Mouse (Mus musculus) midbrain, embryonic 12.5 days (tissue): ENCODE results near the gene Sae1. TPM values are rescaled to one million over a fixed set of nuclear protein-coding genes. Genes with fewer than 3 reads are reported as not detected.
"Not testable (repeated sequence)": the region's sequence is repeated elsewhere in the genome, so short reads cannot be mapped to it uniquely, and the experiment has no call there.

Source experiments
- ATAC-seq: fragments of 200-750 bp; cut with Nextera tagmentation; 2 replicates; pipeline ENCODE4 v1.8.0; 2017; ENCODE audit warnings: low read depth, moderate TSS enrichment, moderate library complexity; ENCODE audit not compliant: low FRiP score
- H3K27ac ChIP-seq: fragments of 300-500 bp; sonication (generic); replicated peaks from 2 replicates; pipeline ENCODE4 v1.5.1; 2016; ENCODE audit warnings: mild to moderate bottlenecking
- H3K27me3 ChIP-seq: fragments of 300-500 bp; sonication (generic); 2 replicates; pipeline ENCODE4 v1.6.1; 2016; ENCODE audit warnings: mild to moderate bottlenecking
- H3K36me3 ChIP-seq: fragments of 300-500 bp; sonication (generic); 2 replicates; pipeline ENCODE4 v1.6.1; 2016
- H3K4me1 ChIP-seq: fragments of 300-500 bp; sonication (generic); 2 replicates; pipeline ENCODE4 v1.6.1; 2016
- H3K4me2 ChIP-seq: fragments of 300-500 bp; sonication (generic); replicated peaks from 2 replicates; pipeline ENCODE4 v1.6.1; 2016; ENCODE audit warnings: mild to moderate bottlenecking, moderate library complexity
- H3K4me3 ChIP-seq: fragments of 300-500 bp; sonication (generic); 2 replicates; pipeline ENCODE4 v1.5.1; 2016; ENCODE audit warnings: mild to moderate bottlenecking
- H3K9ac ChIP-seq: fragments of 300-500 bp; sonication (generic); replicated peaks from 2 replicates; pipeline ENCODE4 v1.6.1; 2016; ENCODE audit warnings: mild to moderate bottlenecking, moderate library complexity
- H3K9me3 ChIP-seq: fragments of 300-500 bp; sonication (generic); 2 replicates; pipeline ENCODE4 v1.6.1; 2016; ENCODE audit warnings: mild to moderate bottlenecking
- WGBS: fragments of 180-500 bp; shearing (Covaris S2); methylation state at CpG from one replicate; pipeline ENCODE4 v1.1.7; 2016; 5-methylcytosine and 5-hydroxymethylcytosine counted together
- polyA plus RNA-seq: library from polyadenylated mRNA; unstranded; fragments of >200 nt; fragmentation: Nextera tagmentation; extraction: Ambion mirVana; gene quantifications from 2 replicates; pipeline ENCODE4 v1.2.1, GENCODE M21; 2016

Sae1 gene
- polyA plus RNA-seq, 1 experiment from 2014 or later, result 331 TPM

GRCm38 (mm10) chr7:16312011-16312671 lies 75.5 kb downstream of the Sae1 start:
- WGBS, result under 1% methylated on average over 36 of the region's 49 CpGs
- Histone ChIP-seq H3K36me3 (no peaks in the 10 kb centered on the region), H3K4me3 (peak overlapping the region; percentile 71), H3K4me1 (peaks cover 50% of the 10 kb centered on the region), H3K9ac (peak overlapping the region; percentile 90), H3K9me3 (no peaks in the 10 kb centered on the region), H3K4me2 (peak overlapping the region; percentile 96), H3K27me3 (peaks cover 36% of the 10 kb centered on the region), H3K27ac (peak overlapping the region; percentile 92)
- ATAC-seq, result peak; percentile 14; the same call in 1 of the 2 replicates

GRCm38 (mm10) chr7:16311453-16312004 lies 76.1 kb downstream of the Sae1 start:
- H3K9me3 ChIP-seq, result no peaks in the 10 kb centered on the region
- H3K4me3 ChIP-seq, result peak overlapping the region; percentile 71
- ATAC-seq, result no peak
- H3K36me3 ChIP-seq, result no peaks in the 10 kb centered on the region
- 1% methylated on average over 14 of the region's 14 CpGs for WGBS
- peak overlapping the region; percentile 90 for H3K9ac ChIP-seq
- H3K27ac ChIP-seq, result peak overlapping the region; percentile 92
- peaks cover 50% of the 10 kb centered on the region for H3K4me1 ChIP-seq
- peaks cover 36% of the 10 kb centered on the region for H3K27me3 ChIP-seq
- peak overlapping the region; percentile 96 for H3K4me2 ChIP-seq

- H3K27ac ChIP-seq, result peak overlapping the region; percentile 64
- ATAC-seq, result no peak
- peaks cover 50% of the 10 kb centered on the region for H3K4me1 ChIP-seq
- H3K9ac ChIP-seq, result peak overlapping the region; percentile 90
- H3K9me3 ChIP-seq, result no peaks in the 10 kb centered on the region
- peaks cover 36% of the 10 kb centered on the region for H3K27me3 ChIP-seq
- peak overlapping the region; percentile 96 for H3K4me2 ChIP-seq
- no peaks in the 10 kb centered on the region for H3K36me3 ChIP-seq
- peak overlapping the region; percentile 71 for H3K4me3 ChIP-seq
- under 1% methylated on average over 31 of the region's 31 CpGs for WGBS
These were observed 76.8 kb downstream of the Sae1 start for GRCm38 (mm10) chr7:16310521-16311452.

GRCm38 (mm10) chr7:16310020-16310520 lies 77.5 kb downstream of the Sae1 start:
- peak overlapping the region; percentile 64 for H3K27ac ChIP-seq
- H3K4me3 ChIP-seq, result peak overlapping the region; percentile 71
- no peaks in the 10 kb centered on the region for H3K36me3 ChIP-seq
- H3K4me1 ChIP-seq, result peaks cover 50% of the 10 kb centered on the region
- no peak for ATAC-seq
- WGBS, result 1% methylated on average over 38 of the region's 56 CpGs
- H3K9me3 ChIP-seq, result no peaks in the 10 kb centered on the region
- H3K27me3 ChIP-seq, result peaks cover 36% of the 10 kb centered on the region
- peak overlapping the region; percentile 96 for H3K4me2 ChIP-seq
- peak overlapping the region; percentile 61 for H3K9ac ChIP-seq

DNA sequence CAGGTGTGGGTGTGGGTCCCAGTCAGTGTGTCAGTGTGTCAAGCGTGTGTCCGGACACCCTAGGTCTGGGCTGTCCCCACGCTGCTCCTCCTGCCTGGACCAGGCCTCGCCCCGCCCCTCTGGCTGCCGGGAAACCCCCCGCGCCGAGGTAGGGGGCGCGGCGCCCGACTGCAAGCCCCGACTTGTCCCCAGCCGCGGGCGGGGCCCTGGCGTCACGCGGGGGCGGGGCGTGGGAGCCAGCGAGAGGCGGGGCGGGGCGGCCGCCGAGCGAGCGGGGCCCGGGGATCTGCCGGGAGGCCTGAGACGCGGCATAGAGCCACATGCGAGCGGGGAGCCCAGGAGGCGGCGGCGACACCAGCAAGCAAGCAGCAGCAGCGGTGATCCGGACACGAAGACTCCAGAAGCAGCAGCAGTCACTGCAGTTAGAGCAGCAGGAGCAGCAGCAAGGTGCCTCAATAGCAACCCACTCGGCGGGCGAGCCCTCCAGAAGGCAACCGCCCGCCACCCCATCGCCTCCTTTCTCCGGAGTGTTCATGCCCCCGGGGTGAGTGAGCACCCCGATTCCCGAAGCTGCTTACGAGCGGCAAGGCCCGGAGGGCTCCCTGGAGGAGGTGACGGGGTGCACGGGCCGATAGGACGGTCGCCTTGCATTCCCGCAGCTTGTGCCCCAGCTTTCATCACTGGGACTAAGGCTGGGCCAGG lies 78.1 kb downstream of the Sae1 start:
- Histone ChIP-seq H3K27me3 (peaks cover 36% of the 10 kb centered on the region), H3K4me2 (peak overlapping the region; percentile 96), H3K4me3 (peak overlapping the region; percentile 71), H3K27ac (peak overlapping the region; percentile 61), H3K9ac (peak overlapping the region; percentile 61), H3K36me3 (no peaks in the 10 kb centered on the region), H3K9me3 (no peaks in the 10 kb centered on the region), H3K4me1 (peaks cover 50% of the 10 kb centered on the region)
- under 1% methylated on average over 61 of the region's 61 CpGs for WGBS
- peak; percentile 24 for ATAC-seq

DNA sequence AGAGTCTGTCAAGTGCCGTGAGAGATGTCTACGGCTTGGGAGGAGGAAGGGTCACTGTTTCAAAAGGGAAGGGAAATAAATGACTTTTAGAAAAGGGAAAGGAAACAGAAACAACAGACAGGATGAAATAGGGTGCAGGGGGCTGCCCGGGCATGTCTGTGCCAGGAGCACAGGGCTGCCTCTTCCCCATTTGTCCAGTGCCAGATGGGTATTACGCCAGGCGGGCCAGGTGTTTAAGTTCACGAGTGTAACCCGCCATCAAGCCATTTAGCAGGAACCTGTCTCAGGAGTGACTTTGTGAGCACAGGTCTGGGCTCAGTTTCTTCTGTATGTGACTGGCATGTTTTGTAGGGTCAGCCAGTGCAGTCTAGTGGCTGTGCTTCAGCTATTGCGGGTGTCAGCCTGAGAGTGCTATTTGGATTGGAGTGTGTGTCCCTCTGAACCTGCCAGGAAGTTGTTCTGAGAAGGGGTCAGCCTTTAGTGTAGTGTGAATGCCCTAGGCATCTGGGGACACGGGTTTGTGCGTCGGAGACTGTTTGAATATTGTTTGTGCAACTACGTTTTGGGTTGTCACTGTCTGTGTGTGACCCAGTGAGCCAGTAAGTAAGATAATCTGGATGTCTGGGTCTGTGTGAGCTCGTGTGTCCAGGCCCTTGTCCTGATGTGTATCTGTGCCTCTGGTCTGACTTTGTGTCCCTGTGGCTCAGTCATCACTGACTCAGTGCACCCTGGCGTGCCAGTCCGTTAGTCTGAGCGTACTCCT lies 78.9 kb downstream of the Sae1 start:
- Histone ChIP-seq H3K27ac (peak overlapping the region; percentile 61), H3K4me1 (peaks cover 49% of the 10 kb centered on the region), H3K9me3 (no peaks in the 10 kb centered on the region), H3K27me3 (peaks cover 36% of the 10 kb centered on the region), H3K9ac (peak overlapping the region; percentile 61), H3K4me2 (peak overlapping the region; percentile 96), H3K36me3 (no peaks in the 10 kb centered on the region), H3K4me3 (peak overlapping the region; percentile 71)
- 49% methylated on average over 16 of the region's 16 CpGs for whole genome bisulfite sequencing
- no peak for ATAC-seq

DNA sequence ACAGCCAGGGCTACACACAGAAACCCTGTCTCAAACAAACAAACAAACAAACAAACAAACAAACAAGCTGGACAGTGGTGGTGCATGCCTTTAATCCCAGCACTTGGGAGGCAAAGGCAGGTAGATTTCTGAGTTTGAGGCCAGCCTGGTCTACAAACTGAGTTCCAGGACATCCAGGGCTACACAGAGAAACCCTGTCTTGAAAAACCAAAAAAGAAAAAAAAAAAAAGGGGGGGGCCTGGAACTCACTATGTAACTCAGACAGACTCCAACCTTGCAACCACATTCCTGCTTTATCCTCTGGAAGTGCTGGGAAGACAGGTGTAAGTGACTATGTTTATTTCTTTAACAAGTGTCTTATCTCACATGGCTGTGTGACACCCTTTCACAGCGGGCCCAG lies 79.5 kb downstream of the Sae1 start, which contains the start of gene Bbc3:
TSS of gene Bbc3 (plus strand) at position 301 of the 400 bp plus-strand sequence.
- Histone ChIP-seq H3K27me3 (peaks cover 36% of the 10 kb centered on the region), H3K9ac (peak within 1 kb of the TSS; percentile 61), H3K27ac (peak within 1 kb of the TSS; percentile 61), H3K4me2 (peak within 1 kb of the TSS; percentile 96), H3K4me3 (peak within 1 kb of the TSS; percentile 71), H3K4me1 (peaks cover 43% of the 10 kb centered on the region)
- ATAC-seq, H3K9me3 ChIP-seq, H3K36me3 ChIP-seq: not testable (repeated sequence)
- 69% methylated on average over 1 of the region's 1 CpGs for WGBS

- 79% methylated on average over 6 of the region's 6 CpGs for WGBS
- not testable (repeated sequence) for H3K9ac ChIP-seq, ATAC-seq
These were observed 80.5 kb downstream of the Sae1 start for GRCm38 (mm10) chr7:16307141-16307540.

DNA sequence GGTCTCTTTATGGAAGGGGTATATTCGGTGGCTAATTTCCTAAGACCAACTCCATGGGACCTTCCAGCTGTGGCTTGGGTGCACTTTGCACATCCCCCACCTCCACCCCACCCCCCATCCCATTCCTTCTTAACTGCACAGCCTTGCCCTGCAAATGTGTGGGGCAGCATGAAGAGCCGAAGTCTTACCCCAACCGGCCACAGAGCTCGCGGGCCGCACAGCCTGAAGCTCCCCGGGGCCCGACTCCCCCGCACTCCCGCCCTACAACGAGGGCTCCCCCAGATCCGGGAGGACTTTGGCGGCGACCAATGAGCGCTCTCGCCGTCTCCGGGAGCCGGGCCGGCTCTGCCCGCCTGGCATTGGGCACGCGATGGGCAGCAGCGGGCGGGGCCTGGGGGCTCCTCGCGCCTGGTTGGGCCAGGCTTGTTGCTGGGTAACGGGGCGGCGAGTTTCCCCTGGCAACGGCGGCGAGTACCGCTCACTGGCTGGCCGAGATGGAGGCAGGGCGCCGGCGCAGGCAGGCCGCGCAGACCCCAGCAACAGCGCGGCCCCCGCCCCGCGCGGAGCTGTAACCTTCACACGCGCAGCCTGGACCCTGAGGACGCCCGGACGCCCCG lies 88.1 kb downstream of the Sae1 start:
- Histone ChIP-seq H3K4me2 (peak overlapping the region; percentile 83), H3K27me3 (peaks cover 18% of the 10 kb centered on the region; the same call in 1 of the 2 replicates), H3K36me3 (no peaks in the 10 kb centered on the region), H3K9me3 (no peaks in the 10 kb centered on the region), H3K27ac (peak overlapping the region; percentile 75), H3K4me1 (peaks cover 36% of the 10 kb centered on the region), H3K4me3 (peak overlapping the region; percentile 46), H3K9ac (peak overlapping the region; percentile 50)
- ATAC-seq, result peak; percentile 92
- WGBS, result under 1% methylated on average over 52 of the region's 52 CpGs

More at GRCm38 (mm10) chr7:16307141-16307540, 80.5 kb downstream of the Sae1 start:
- H3K4me2 ChIP-seq, H3K9me3 ChIP-seq, H3K4me3 ChIP-seq, H3K36me3 ChIP-seq, H3K27ac ChIP-seq: not testable (repeated sequence)
- Histone ChIP-seq H3K27me3 (peaks cover 32% of the 10 kb centered on the region), H3K4me1 (peaks cover 33% of the 10 kb centered on the region)

- peak overlapping the region; percentile 50; the same call in 1 of the 2 replicates for H3K9ac ChIP-seq
- peak overlapping the region; percentile 83 for H3K4me2 ChIP-seq
- 76% methylated on average over 5 of the region's 5 CpGs for WGBS
- no peaks in the 10 kb centered on the region for H3K9me3 ChIP-seq
- H3K27me3 ChIP-seq, result peaks cover 18% of the 10 kb centered on the region; the same call in 1 of the 2 replicates
- peak overlapping the region; percentile 46 for H3K4me3 ChIP-seq
- peak overlapping the region; percentile 75; the same call in 1 of the 2 replicates for H3K27ac ChIP-seq
- H3K4me1 ChIP-seq, result peaks cover 36% of the 10 kb centered on the region
- no peak for ATAC-seq
- H3K36me3 ChIP-seq, result no peaks in the 10 kb centered on the region
These were observed 88.7 kb downstream of the Sae1 start for GRCm38 (mm10) chr7:16298927-16299326.
